Mouse (Mus musculus) embryonic stem cell, embryonic (primary cell): Measurements from ENCODE around the gene Orm2.

Source experiments
- CTCF ChIA-PET, 4 experiments: fragments of 300-600 bp in 2 of 4; fragments of 350-600 bp in 2 of 4; sonication (Branson Sonifier 250); formaldehyde crosslinking; loops; one replicate each; lab custom pipeline; 2022; ENCODE audit warnings: inconsistent platforms in 2 of 4; lab: Charles Lee
- POLR2A ChIA-PET, 4 experiments: fragments of 300-600 bp in 2 of 4; fragments of 350-600 bp in 2 of 4; sonication (Branson Sonifier 250); formaldehyde crosslinking; loops; one replicate each; lab custom pipeline; 2022; ENCODE audit warnings: antibody characterized with exemption in 4 of 4, inconsistent platforms in 1 of 4; lab: Charles Lee

The Orm2 gene

DNA sequence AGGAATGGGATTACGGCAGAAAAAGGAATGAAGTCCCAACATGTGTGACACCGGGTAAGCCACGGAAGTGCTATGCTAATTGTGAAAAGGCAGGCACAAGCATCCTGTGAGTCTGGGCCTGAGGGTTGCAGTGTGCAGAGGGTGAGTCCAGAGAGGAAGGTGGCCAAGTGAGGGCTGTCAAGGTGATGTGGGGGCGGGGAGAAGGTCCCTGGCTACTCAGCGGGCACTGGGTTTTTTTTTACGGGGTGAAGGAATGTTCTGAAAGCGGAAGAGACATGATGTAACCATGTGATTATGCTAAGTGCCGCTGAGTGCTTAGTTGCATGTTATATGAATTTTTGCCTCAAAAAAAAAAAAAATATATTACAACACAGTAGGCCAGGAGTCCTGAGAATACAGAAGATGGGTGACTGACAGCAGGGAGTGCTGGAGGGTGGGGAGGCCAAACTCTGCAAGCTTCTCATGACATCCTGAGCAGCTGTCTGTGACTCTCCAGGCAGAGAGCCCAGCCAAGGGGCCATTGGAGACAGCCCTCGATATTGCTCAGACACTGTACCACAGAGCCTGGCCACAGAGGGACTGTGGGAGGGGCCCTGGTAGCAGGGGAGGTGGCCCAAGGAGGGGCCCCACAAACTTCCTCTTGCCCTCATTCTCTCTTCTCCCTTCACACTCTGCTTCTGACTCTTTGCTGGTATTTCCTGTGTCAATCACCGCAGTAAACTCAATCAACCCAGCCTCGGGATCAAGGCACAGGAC is 36.8 kb downstream of the Orm2 start:
- ChIA-PET CTCF (no interaction called here), POLR2A (interaction anchor here in 1 of 4 experiments (0.7 kb wide), 1 partner anchor 21 kb away, joined by 4 read pairs; no protein-coding TSS in a partner anchor)

- CTCF ChIA-PET: interaction anchor here in 1 of 4 experiments (0.6 kb wide), 1 partner anchor 115 kb away, joined by 3 read pairs; no protein-coding TSS in a partner anchor
- POLR2A ChIA-PET: interaction anchor here in 1 of 4 experiments (0.7 to 1.5 kb wide), 2 partner anchors 10 to 22 kb away, joined by 4 read pairs; no protein-coding TSS in a partner anchor
Observed at GRCm38 (mm10) chr4:63399691-63400270, 37.5 kb downstream of the Orm2 start.

DNA sequence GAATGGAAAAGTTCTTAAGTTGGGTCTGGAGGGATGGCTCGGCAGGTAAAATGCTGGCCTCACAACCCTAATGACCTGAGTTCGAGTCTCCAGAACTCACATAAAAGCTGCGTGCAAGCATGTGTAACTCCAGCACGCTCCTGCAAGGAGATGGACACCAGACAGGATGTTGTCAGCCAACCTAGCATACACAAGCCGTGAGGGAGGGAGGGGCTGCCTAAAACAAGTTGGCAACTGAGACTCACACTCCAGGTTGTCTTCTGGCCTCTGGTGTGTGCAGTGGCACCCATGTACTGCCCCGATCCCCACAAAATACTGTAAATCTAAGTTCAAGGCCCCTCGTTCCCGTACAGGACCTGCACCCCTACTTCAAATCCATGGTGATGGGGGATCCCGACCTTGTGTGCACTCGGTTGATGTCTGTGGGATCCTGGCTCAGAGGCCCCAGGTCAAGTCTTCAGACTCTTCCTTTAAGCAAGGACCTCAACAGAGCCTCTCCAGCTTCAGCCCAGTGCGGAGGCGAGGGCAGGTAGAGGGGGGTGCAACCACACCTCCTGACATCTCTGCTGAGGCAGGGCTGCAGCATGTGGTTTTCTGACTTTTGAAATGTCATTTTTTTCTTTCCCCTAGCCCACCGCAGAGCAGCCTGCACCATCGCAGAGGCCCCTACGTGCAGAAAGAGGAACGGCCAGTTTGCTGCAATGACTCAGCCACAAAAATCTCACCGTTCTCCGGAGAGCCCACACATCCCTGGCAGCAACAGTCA is 38.5 kb downstream of the Orm2 start:
- CTCF ChIA-PET: no interaction called here
- POLR2A ChIA-PET: interaction anchor here in 1 of 4 experiments (1.5 kb wide), 1 partner anchor 10 kb away, joined by 4 read pairs; no protein-coding TSS in a partner anchor

GRCm38 (mm10) chr4:63401620-63402019 is 39.4 kb downstream of the Orm2 start:
- POLR2A ChIA-PET: interaction anchor here in 2 of 4 experiments (0.6 to 1.8 kb wide), 4 partner anchors 9 to 144 kb away, joined by 3 to 5 read pairs (median 5); no protein-coding TSS in a partner anchor
- CTCF ChIA-PET: no interaction called here

- CTCF ChIA-PET: interaction anchor here in 1 of 4 experiments (0.6 kb wide), 1 partner anchor 49 kb away, joined by 4 read pairs; no protein-coding TSS in a partner anchor
Observed at GRCm38 (mm10) chr4:63402056-63402455, 39.8 kb downstream of the Orm2 start.

GRCm38 (mm10) chr4:63402558-63402957 is 40.3 kb downstream of the Orm2 start:
- POLR2A ChIA-PET: interaction anchor here in 2 of 4 experiments (1.2 to 1.8 kb wide), 3 partner anchors 8 to 16 kb away, joined by 3 to 5 read pairs (median 5); no protein-coding TSS in a partner anchor
- CTCF ChIA-PET: interaction anchor here in 3 of 4 experiments (0.6 to 1.1 kb wide), 4 partner anchors 24 to 48 kb away, joined by 3 to 4 read pairs (median 4); no protein-coding TSS in a partner anchor

More at GRCm38 (mm10) chr4:63402056-63402455, 39.8 kb downstream of the Orm2 start:
- POLR2A ChIA-PET: interaction anchor here in 2 of 4 experiments (0.6 to 1.8 kb wide), 4 partner anchors 9 to 144 kb away, joined by 3 to 5 read pairs (median 5); no protein-coding TSS in a partner anchor

- POLR2A ChIA-PET: interaction anchor here in 2 of 4 experiments (0.6 to 1.8 kb wide), 4 partner anchors 7 to 93 kb away, joined by 3 to 5 read pairs (median 4); no protein-coding TSS in a partner anchor
- CTCF ChIA-PET: interaction anchor here in 3 of 4 experiments (0.6 to 1.1 kb wide), 3 partner anchors 23 to 35 kb away, joined by 3 to 4 read pairs (median 3); no protein-coding TSS in a partner anchor
Observed at GRCm38 (mm10) chr4:63403040-63403959, 41.1 kb downstream of the Orm2 start, which contains the start of gene Akna. Gene Akna (minus strand): TSS chr4:63403354.

- ChIA-PET CTCF (no interaction called here), POLR2A (interaction anchor here in 1 of 4 experiments (0.6 kb wide), 1 partner anchor 59 kb away, joined by 3 read pairs; no protein-coding TSS in a partner anchor)
Observed at GRCm38 (mm10) chr4:63404205-63404604, 42.0 kb downstream of the Orm2 start.

DNA sequence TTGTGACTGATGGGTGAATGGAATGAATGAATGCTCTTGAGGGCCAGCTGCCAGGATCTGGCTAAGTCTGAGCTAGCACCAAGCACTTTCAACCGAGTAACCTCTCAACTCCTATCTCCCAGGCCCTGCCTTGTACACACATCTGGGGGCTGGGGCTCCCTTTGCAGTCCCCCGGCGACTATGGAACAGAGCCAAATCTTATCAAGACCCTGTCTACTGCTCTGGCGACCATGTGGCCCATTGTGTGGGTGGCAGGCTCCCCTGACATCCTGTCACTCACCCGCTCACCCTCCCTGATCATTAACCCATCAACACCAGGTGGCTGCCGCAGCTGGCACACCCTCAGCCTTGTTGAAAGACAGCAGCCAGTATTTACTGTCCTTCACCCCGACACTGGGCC is 42.8 kb downstream of the Orm2 start:
- ChIA-PET CTCF (no interaction called here), POLR2A (interaction anchor here in 2 of 4 experiments (0.7 to 1.3 kb wide), 2 partner anchors 19 to 21 kb away, joined by 3 read pairs; no protein-coding TSS in a partner anchor)

DNA sequence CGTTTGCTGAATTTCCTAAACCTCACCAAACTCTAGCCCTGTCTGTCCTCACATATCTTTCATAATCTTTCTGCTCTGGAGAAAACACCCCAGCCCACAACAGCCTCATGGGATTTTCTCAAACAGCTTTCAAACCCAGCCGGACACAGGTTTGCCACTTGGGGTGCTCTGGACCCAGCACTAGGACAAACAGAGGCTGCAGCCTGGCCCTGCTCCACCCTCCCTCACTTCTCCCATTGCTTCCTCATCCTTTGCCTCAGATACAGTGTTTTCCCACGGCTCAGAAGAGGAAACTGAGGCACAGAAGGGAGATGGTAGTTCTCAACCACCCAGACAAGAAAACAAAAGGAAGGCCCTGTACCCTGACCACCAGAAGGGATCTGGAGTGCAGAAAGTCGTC is 43.4 kb downstream of the Orm2 start:
- POLR2A ChIA-PET: interaction anchor here in 2 of 4 experiments (0.6 to 1.3 kb wide), 3 partner anchors 14 to 21 kb away, joined by 3 read pairs; no protein-coding TSS in a partner anchor
- CTCF ChIA-PET: no interaction called here

GRCm38 (mm10) chr4:63408247-63408646 is 46.0 kb downstream of the Orm2 start:
- POLR2A ChIA-PET: interaction anchor here in 3 of 4 experiments (0.6 to 5.0 kb wide), 7 partner anchors 16 to 973 kb away, joined by 3 to 19 read pairs (median 3); partner anchors contain the start of gene Atp6v1g1 (in 2 of the 3)
- CTCF ChIA-PET: interaction anchor here in 3 of 4 experiments (0.6 to 3.9 kb wide), 13 partner anchors 9 to 227 kb away, joined by 3 to 19 read pairs (median 4); partner anchors contain the start of gene Orm3 (in 1 of the 3)

- ChIA-PET CTCF (interaction anchor here in 3 of 4 experiments (0.6 to 3.9 kb wide), 15 partner anchors 9 to 227 kb away, joined by 3 to 19 read pairs (median 4); partner anchors contain the start of gene Orm3 (in 1 of the 3)), POLR2A (interaction anchor here in 3 of 4 experiments (0.6 to 5.0 kb wide), 10 partner anchors 14 to 972 kb away, joined by 3 to 19 read pairs (median 3); partner anchors contain the start of gene Atp6v1g1 (in 2 of the 3))
Observed at GRCm38 (mm10) chr4:63408649-63409048, 46.4 kb downstream of the Orm2 start.

DNA sequence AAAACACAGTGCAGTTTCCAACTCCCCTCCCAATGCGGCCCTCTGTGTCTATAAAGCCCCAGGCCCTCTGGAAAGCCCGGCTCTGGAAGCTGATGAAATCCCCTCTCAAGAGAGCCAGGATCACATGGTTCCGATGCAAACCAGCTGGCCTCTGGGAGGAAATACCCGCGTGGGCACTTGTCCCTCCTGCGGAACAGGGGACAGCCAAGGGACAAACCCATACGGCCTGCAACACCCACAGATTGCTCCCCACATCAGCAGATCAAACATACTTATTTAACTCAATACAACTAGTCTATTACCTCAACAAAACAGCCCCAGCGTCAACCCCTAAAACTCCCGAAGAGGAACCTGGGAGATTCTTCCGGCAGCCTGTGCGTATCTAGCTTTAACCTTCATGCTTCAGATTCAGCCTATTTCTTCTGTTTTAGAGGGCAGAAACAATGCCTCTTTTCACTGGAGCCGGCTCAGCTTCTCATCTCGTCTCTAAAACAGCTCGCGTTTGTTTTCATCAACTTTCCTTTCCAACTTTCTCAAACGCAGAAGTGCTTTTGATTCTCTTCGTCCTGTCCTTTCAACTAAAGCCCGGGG is 47.2 kb downstream of the Orm2 start:
- ChIA-PET CTCF (interaction anchor here in 2 of 4 experiments (1.0 to 3.9 kb wide), 11 partner anchors 8 to 81 kb away, joined by 3 to 19 read pairs (median 4); no protein-coding TSS in a partner anchor), POLR2A (interaction anchor here in 2 of 4 experiments (0.5 to 5.0 kb wide), 12 partner anchors 9 to 210 kb away, joined by 3 to 38 read pairs (median 12); partner anchors contain the start of gene Atp6v1g1 (in 1 of the 2))

GRCm38 (mm10) chr4:63409908-63410582 is 47.8 kb downstream of the Orm2 start:
- POLR2A ChIA-PET: interaction anchor here (0.5 to 5.0 kb wide), 47 partner anchors 8 to 1050 kb away, joined by 3 to 38 read pairs (median 4); partner anchors contain the start of genes Atp6v1g1 (in 3 of the 4), Tmem268 (in 2 of the 4), Whrn (in 2 of the 4) and Fkbp15 (in 1 of the 4)
- CTCF ChIA-PET: interaction anchor here in 3 of 4 experiments (0.7 to 3.9 kb wide), 18 partner anchors 7 to 229 kb away, joined by 3 to 19 read pairs (median 3); partner anchors contain the start of genes Atp6v1g1 (in 1 of the 3) and Whrn (in 1 of the 3)

GRCm38 (mm10) chr4:63410583-63410934 is 48.3 kb downstream of the Orm2 start:
- ChIA-PET CTCF (interaction anchor here in 3 of 4 experiments (0.7 to 3.9 kb wide), 15 partner anchors 10 to 229 kb away, joined by 3 to 19 read pairs (median 3); partner anchors contain the start of genes Atp6v1g1 (in 1 of the 3) and Whrn (in 1 of the 3)), POLR2A (interaction anchor here (0.5 to 5.0 kb wide), 42 partner anchors 8 to 1050 kb away, joined by 3 to 38 read pairs (median 4); partner anchors contain the start of genes Atp6v1g1 (in 2 of the 4), Tmem268 (in 2 of the 4), Whrn (in 2 of the 4) and Fkbp15 (in 1 of the 4))
